Mouse (Mus musculus): Measurements from ENCODE around the gene Gsg1l. TPM values are rescaled to one million over a fixed set of nuclear protein-coding genes. Genes with fewer than 3 reads are reported as not detected.

The Gsg1l gene
- total and polyA plus RNA-seq, 2 experiments from 2014 or later: 17.8 to 42.7 TPM

GRCm38 (mm10) chr7:126045077-126045476 is 37.1 kb downstream of the Gsg1l start:
- TF ChIP-seq CTCF (IDR thresholded peaks at IDR 0.05): no peak
- no peaks in the 10 kb centered on the region for H3K9me3 ChIP-seq (ENCODE audit: low read length)
- no peak overlapping the region for H3K4me2 ChIP-seq (ENCODE audit: low read depth, low read length, poor library complexity, severe bottlenecking)
- H3K27ac ChIP-seq (ENCODE audit: low read depth, low read length): no peak overlapping the region
- no peak overlapping the region for H3K4me3 ChIP-seq (ENCODE audit: low read depth, low read length)
- no peak overlapping the region for H3K9ac ChIP-seq (replicated peaks; ENCODE audit: low read length, poor library complexity, severe bottlenecking)
- ATAC-seq (ENCODE audit: low FRiP score): no peak
- peaks cover 8% of the 10 kb centered on the region; the same call in 1 of the 2 replicates for H3K4me1 ChIP-seq (ENCODE audit: insufficient read depth, low read length)
- H3K27me3 ChIP-seq (ENCODE audit: insufficient read depth, low read length): no peaks in the 10 kb centered on the region
- no peak for DNase-seq (ENCODE audit: low spot score)
- 89% methylated on average over 6 of the region's 6 CpGs for WGBS
- no peaks in the 10 kb centered on the region for H3K36me3 ChIP-seq (ENCODE audit: insufficient read depth, low read length)

- ATAC-seq (ENCODE audit: low FRiP score): no peak
- 60% methylated on average over 3 of the region's 3 CpGs for WGBS
- Histone ChIP-seq H3K27ac (ENCODE audit: low read depth, low read length) (no peak overlapping the region), H3K9me3 (ENCODE audit: low read length) (no peaks in the 10 kb centered on the region), H3K4me2 (ENCODE audit: low read depth, low read length, poor library complexity, severe bottlenecking) (no peak overlapping the region), H3K9ac (replicated peaks; ENCODE audit: low read length, poor library complexity, severe bottlenecking) (no peak overlapping the region), H3K4me1 (ENCODE audit: insufficient read depth, low read length) (peaks cover 6% of the 10 kb centered on the region; the same call in 1 of the 2 replicates), H3K4me3 (ENCODE audit: low read depth, low read length) (no peak overlapping the region), H3K36me3 (ENCODE audit: insufficient read depth, low read length) (no peaks in the 10 kb centered on the region), H3K27me3 (ENCODE audit: insufficient read depth, low read length) (no peaks in the 10 kb centered on the region)
- TF ChIP-seq CTCF (IDR thresholded peaks at IDR 0.05): peak; percentile 36
- DNase-seq (ENCODE audit: low spot score): no peak
These were observed 39.9 kb downstream of the Gsg1l start for GRCm38 (mm10) chr7:126042306-126042705.

GRCm38 (mm10) chr7:126040794-126041526 is 41.3 kb downstream of the Gsg1l start:
- H3K4me2 ChIP-seq (ENCODE audit: low read depth, low read length, poor library complexity, severe bottlenecking): no peak overlapping the region
- no peak for TF ChIP-seq CTCF (IDR thresholded peaks at IDR 0.05)

GRCm38 (mm10) chr7:126039847-126040246 is 42.4 kb downstream of the Gsg1l start:
- Histone ChIP-seq H3K4me1 (ENCODE audit: insufficient read depth, low read length) (peaks cover 6% of the 10 kb centered on the region; the same call in 1 of the 2 replicates), H3K4me3 (ENCODE audit: low read depth, low read length) (no peak overlapping the region), H3K27me3 (ENCODE audit: insufficient read depth, low read length) (no peaks in the 10 kb centered on the region), H3K4me2 (ENCODE audit: low read depth, low read length, poor library complexity, severe bottlenecking) (no peak overlapping the region), H3K9me3 (ENCODE audit: low read length) (no peaks in the 10 kb centered on the region), H3K9ac (replicated peaks; ENCODE audit: low read length, poor library complexity, severe bottlenecking) (no peak overlapping the region), H3K36me3 (ENCODE audit: insufficient read depth, low read length) (no peaks in the 10 kb centered on the region), H3K27ac (ENCODE audit: low read depth, low read length) (no peak overlapping the region)
- 87% methylated on average over 5 of the region's 5 CpGs for WGBS
- ATAC-seq (ENCODE audit: low FRiP score): no peak
- no peak for TF ChIP-seq CTCF (IDR thresholded peaks at IDR 0.05)
- no peak for DNase-seq (ENCODE audit: low spot score)

More at GRCm38 (mm10) chr7:126040794-126041526, 41.3 kb downstream of the Gsg1l start:
- 0 out of 2 replicates have a peak overlapping the region, but pooled peaks have one; percentile 26 for H3K27ac ChIP-seq (ENCODE audit: low read depth, low read length)
- no peak overlapping the region for H3K9ac ChIP-seq (replicated peaks; ENCODE audit: low read length, poor library complexity, severe bottlenecking)
- WGBS: 52% methylated on average over 18 of the region's 18 CpGs
- no peak overlapping the region for H3K4me3 ChIP-seq (ENCODE audit: low read depth, low read length)
- ATAC-seq (ENCODE audit: low FRiP score): peak; percentile 80
- H3K9me3 ChIP-seq (ENCODE audit: low read length): no peaks in the 10 kb centered on the region
- peaks cover 6% of the 10 kb centered on the region; the same call in 1 of the 2 replicates for H3K4me1 ChIP-seq (ENCODE audit: insufficient read depth, low read length)
- H3K27me3 ChIP-seq (ENCODE audit: insufficient read depth, low read length): no peaks in the 10 kb centered on the region
- H3K36me3 ChIP-seq (ENCODE audit: insufficient read depth, low read length): no peaks in the 10 kb centered on the region
- DNase-seq (ENCODE audit: low spot score): peak; percentile 93

GRCm38 (mm10) chr7:126039247-126039835 is 42.9 kb downstream of the Gsg1l start:
- no peak for ATAC-seq (ENCODE audit: low FRiP score)
- H3K9ac ChIP-seq (replicated peaks; ENCODE audit: low read length, poor library complexity, severe bottlenecking): peak overlapping the region; percentile 50; the same call in 1 of the 2 replicates

More at GRCm38 (mm10) chr7:126039247-126039835, 42.9 kb downstream of the Gsg1l start:
- no peak overlapping the region for H3K4me3 ChIP-seq (ENCODE audit: low read depth, low read length)
- no peak overlapping the region for H3K4me2 ChIP-seq (ENCODE audit: low read depth, low read length, poor library complexity, severe bottlenecking)
- H3K27me3 ChIP-seq (ENCODE audit: insufficient read depth, low read length): no peaks in the 10 kb centered on the region
- WGBS: 79% methylated on average over 5 of the region's 5 CpGs
- H3K4me1 ChIP-seq (ENCODE audit: insufficient read depth, low read length): peaks cover 6% of the 10 kb centered on the region; the same call in 1 of the 2 replicates
- no peaks in the 10 kb centered on the region for H3K36me3 ChIP-seq (ENCODE audit: insufficient read depth, low read length)
- TF ChIP-seq CTCF (IDR thresholded peaks at IDR 0.05): no peak
- no peak for DNase-seq (ENCODE audit: low spot score)
- no peaks in the 10 kb centered on the region for H3K9me3 ChIP-seq (ENCODE audit: low read length)
- H3K27ac ChIP-seq (ENCODE audit: low read depth, low read length): peak overlapping the region; percentile 64

All from midbrain, postnatal 0 days (tissue).